Mouse (Mus musculus): ENCODE results near the gene Lss. TPM values are rescaled to one million over a fixed set of nuclear protein-coding genes. Genes with fewer than 3 reads are reported as not detected.

Gene Lss
- polyA plus RNA-seq, 1 experiment from 2014 or later, result 13.0 TPM

GRCm38 (mm10) chr10:76575374-76575773 lies 44.0 kb downstream of the Lss start, which contains the start of gene Ftcd:
Gene Ftcd (plus strand): TSS chr10:76575648.
- Histone ChIP-seq H3K27ac (no peak within 1 kb of the TSS), H3K9me3 (replicated peaks; ENCODE audit: low read length) (no peaks in the 10 kb centered on the region), H3K9ac (ENCODE audit: low read depth, low read length) (no peak within 1 kb of the TSS), H3K4me2 (ENCODE audit: low read length) (no peak within 1 kb of the TSS), H3K4me1 (replicated peaks; ENCODE audit: insufficient read depth, low read length) (no peaks in the 10 kb centered on the region), H3K36me3 (ENCODE audit: insufficient read depth, low read length) (no peaks in the 10 kb centered on the region), H3K27me3 (ENCODE audit: insufficient read depth, low read length) (no peaks in the 10 kb centered on the region), H3K4me3 (replicated peaks; ENCODE audit: low read depth, low read length) (no peak within 1 kb of the TSS)
- ATAC-seq (replicated peaks; ENCODE audit: low FRiP score, low read depth), result 0 out of 2 replicates have a peak, but pooled peaks have one; percentile 47
- DNase-seq (ENCODE audit: low spot score), result no peak
- WGBS, result 71% methylated on average over 3 of the region's 3 CpGs
- no peak for TF ChIP-seq CTCF (IDR thresholded peaks at IDR 0.05; ENCODE audit: low read depth)

GRCm38 (mm10) chr10:76576920-76577319 lies 45.5 kb downstream of the Lss start:
- Histone ChIP-seq H3K27me3 (ENCODE audit: insufficient read depth, low read length) (no peaks in the 10 kb centered on the region), H3K4me1 (replicated peaks; ENCODE audit: insufficient read depth, low read length) (no peaks in the 10 kb centered on the region), H3K9me3 (replicated peaks; ENCODE audit: low read length) (no peaks in the 10 kb centered on the region), H3K4me3 (replicated peaks; ENCODE audit: low read depth, low read length) (no peak overlapping the region), H3K9ac (ENCODE audit: low read depth, low read length) (no peak overlapping the region), H3K27ac (no peak overlapping the region), H3K36me3 (ENCODE audit: insufficient read depth, low read length) (no peaks in the 10 kb centered on the region), H3K4me2 (ENCODE audit: low read length) (no peak overlapping the region)
- WGBS, result 74% methylated on average over 7 of the region's 7 CpGs
- TF ChIP-seq CTCF (IDR thresholded peaks at IDR 0.05; ENCODE audit: low read depth), result no peak
- ATAC-seq (replicated peaks; ENCODE audit: low FRiP score, low read depth) (no peak), DNase-seq (ENCODE audit: low spot score) (no peak)

DNA sequence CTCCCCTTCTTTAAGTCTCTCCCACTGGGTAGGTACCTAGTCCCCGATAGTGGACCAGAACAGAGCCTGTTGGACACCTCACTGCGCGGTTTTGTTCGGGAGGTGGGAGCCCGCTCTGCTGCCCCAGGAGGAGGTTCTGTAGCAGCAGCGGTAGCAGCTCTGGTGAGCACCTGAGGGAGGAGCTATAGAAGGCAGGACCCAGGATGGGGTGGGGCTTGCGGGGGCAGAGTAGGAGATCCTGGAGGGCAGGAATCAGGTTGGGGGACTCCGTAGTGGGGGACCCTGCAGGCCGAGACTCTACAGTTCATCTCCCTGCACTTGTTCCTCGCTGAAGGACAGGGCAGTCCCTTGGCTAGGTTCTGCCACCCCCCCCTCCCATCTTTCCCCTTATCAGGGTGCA lies 52.8 kb downstream of the Lss start:
- no peaks in the 10 kb centered on the region for H3K9me3 ChIP-seq (replicated peaks; ENCODE audit: low read length)
- DNase-seq (ENCODE audit: low spot score) (no peak), ATAC-seq (replicated peaks; ENCODE audit: low FRiP score, low read depth) (0 out of 2 replicates have a peak, but pooled peaks have one; percentile 29)
- H3K4me3 ChIP-seq (replicated peaks; ENCODE audit: low read depth, low read length), result no peak overlapping the region
- no peak overlapping the region for H3K27ac ChIP-seq
- WGBS, result 15% methylated on average over 10 of the region's 10 CpGs
- H3K4me1 ChIP-seq (replicated peaks; ENCODE audit: insufficient read depth, low read length), result no peaks in the 10 kb centered on the region
- peak overlapping the region; percentile 46 for H3K4me2 ChIP-seq (ENCODE audit: low read length)
- 0 out of 2 replicates have a peak overlapping the region, but pooled peaks have one; percentile 23 for H3K9ac ChIP-seq (ENCODE audit: low read depth, low read length)
- no peaks in the 10 kb centered on the region for H3K36me3 ChIP-seq (ENCODE audit: insufficient read depth, low read length)
- no peak for TF ChIP-seq CTCF (IDR thresholded peaks at IDR 0.05; ENCODE audit: low read depth)
- H3K27me3 ChIP-seq (ENCODE audit: insufficient read depth, low read length), result no peaks in the 10 kb centered on the region

- Histone ChIP-seq H3K9me3 (replicated peaks; ENCODE audit: low read length) (no peaks in the 10 kb centered on the region), H3K27me3 (ENCODE audit: insufficient read depth, low read length) (no peaks in the 10 kb centered on the region), H3K4me3 (replicated peaks; ENCODE audit: low read depth, low read length) (no peak overlapping the region), H3K36me3 (ENCODE audit: insufficient read depth, low read length) (no peaks in the 10 kb centered on the region), H3K4me2 (ENCODE audit: low read length) (no peak overlapping the region), H3K4me1 (replicated peaks; ENCODE audit: insufficient read depth, low read length) (no peaks in the 10 kb centered on the region), H3K27ac (no peak overlapping the region), H3K9ac (ENCODE audit: low read depth, low read length) (no peak overlapping the region)
- ATAC-seq (replicated peaks; ENCODE audit: low FRiP score, low read depth) (no peak), DNase-seq (ENCODE audit: low spot score) (no peak)
- WGBS, result 25% methylated on average over 1 of the region's 1 CpGs
- TF ChIP-seq CTCF (IDR thresholded peaks at IDR 0.05; ENCODE audit: low read depth), result no peak
These were observed 54.8 kb downstream of the Lss start for GRCm38 (mm10) chr10:76586190-76586589.

GRCm38 (mm10) chr10:76590197-76590596 lies 58.8 kb downstream of the Lss start:
- ATAC-seq (replicated peaks; ENCODE audit: low FRiP score, low read depth) (no peak), DNase-seq (ENCODE audit: low spot score) (peak; percentile 24)
- Histone ChIP-seq H3K4me2 (ENCODE audit: low read length) (no peak overlapping the region), H3K27me3 (ENCODE audit: insufficient read depth, low read length) (no peaks in the 10 kb centered on the region), H3K36me3 (ENCODE audit: insufficient read depth, low read length) (no peaks in the 10 kb centered on the region), H3K9me3 (replicated peaks; ENCODE audit: low read length) (no peaks in the 10 kb centered on the region), H3K4me1 (replicated peaks; ENCODE audit: insufficient read depth, low read length) (no peaks in the 10 kb centered on the region), H3K27ac (no peak overlapping the region), H3K4me3 (replicated peaks; ENCODE audit: low read depth, low read length) (no peak overlapping the region), H3K9ac (ENCODE audit: low read depth, low read length) (no peak overlapping the region)
- no peak for TF ChIP-seq CTCF (IDR thresholded peaks at IDR 0.05; ENCODE audit: low read depth)
- 39% methylated on average over 11 of the region's 11 CpGs for WGBS

GRCm38 (mm10) chr10:76596338-76596737 lies 65.0 kb downstream of the Lss start:
- ATAC-seq (replicated peaks; ENCODE audit: low FRiP score, low read depth) (no peak), DNase-seq (ENCODE audit: low spot score) (no peak)
- 92% methylated on average over 29 of the region's 31 CpGs for WGBS
- no peaks in the 10 kb centered on the region for H3K9me3 ChIP-seq (replicated peaks; ENCODE audit: low read length)
- no peak for TF ChIP-seq CTCF (IDR thresholded peaks at IDR 0.05; ENCODE audit: low read depth)
- no peak overlapping the region for H3K4me3 ChIP-seq (replicated peaks; ENCODE audit: low read depth, low read length)
- no peak overlapping the region for H3K4me2 ChIP-seq (ENCODE audit: low read length)
- no peak overlapping the region for H3K9ac ChIP-seq (ENCODE audit: low read depth, low read length)
- H3K4me1 ChIP-seq (replicated peaks; ENCODE audit: insufficient read depth, low read length), result no peaks in the 10 kb centered on the region
- no peaks in the 10 kb centered on the region for H3K36me3 ChIP-seq (ENCODE audit: insufficient read depth, low read length)
- no peak overlapping the region for H3K27ac ChIP-seq
- H3K27me3 ChIP-seq (ENCODE audit: insufficient read depth, low read length), result no peaks in the 10 kb centered on the region

DNA sequence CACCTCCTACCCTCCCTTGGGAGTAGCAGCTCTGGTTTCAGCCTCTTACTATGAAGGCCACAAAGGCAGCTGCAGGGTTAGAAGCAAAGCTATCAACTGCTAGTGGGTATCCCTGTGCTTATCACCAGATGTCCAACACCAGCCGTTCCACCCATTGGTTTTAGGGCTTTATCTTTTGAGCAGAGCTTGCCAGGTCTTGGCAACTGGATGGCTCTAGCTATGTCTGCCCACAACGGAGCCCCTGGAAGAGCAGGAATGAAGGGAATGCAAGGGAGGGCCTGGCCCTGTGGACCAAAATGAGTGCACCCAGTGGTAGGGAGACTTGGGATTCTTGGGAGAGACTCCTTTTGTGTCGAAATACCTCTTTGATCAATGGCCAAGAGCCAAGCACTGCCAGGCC lies 71.3 kb downstream of the Lss start:
- DNase-seq (ENCODE audit: low spot score) (no peak), ATAC-seq (replicated peaks; ENCODE audit: low FRiP score, low read depth) (no peak)
- Histone ChIP-seq H3K4me1 (replicated peaks; ENCODE audit: insufficient read depth, low read length) (no peaks in the 10 kb centered on the region), H3K9me3 (replicated peaks; ENCODE audit: low read length) (no peaks in the 10 kb centered on the region), H3K9ac (ENCODE audit: low read depth, low read length) (no peak overlapping the region), H3K27ac (no peak overlapping the region), H3K36me3 (ENCODE audit: insufficient read depth, low read length) (no peaks in the 10 kb centered on the region), H3K4me3 (replicated peaks; ENCODE audit: low read depth, low read length) (no peak overlapping the region), H3K4me2 (ENCODE audit: low read length) (no peak overlapping the region), H3K27me3 (ENCODE audit: insufficient read depth, low read length) (no peaks in the 10 kb centered on the region)
- WGBS, result 72% methylated on average over 3 of the region's 3 CpGs
- TF ChIP-seq CTCF (IDR thresholded peaks at IDR 0.05; ENCODE audit: low read depth), result no peak

Other genes with a start within 250 kb of the Lss start
- 7.6 and 8.2 TPM in 2 replicates for gene Dip2a, start 186.3 kb upstream of the Lss start, polyA plus RNA-seq (2015; fragmentation: Nextera tagmentation; extraction: Ambion mirVana)
- not detected in 2 replicates for gene AC141477.1, start 91.1 kb upstream of the Lss start, polyA plus RNA-seq (2015; fragmentation: Nextera tagmentation; extraction: Ambion mirVana)
- 7.9 and 8.2 TPM in 2 replicates for gene Pcnt, start 88.8 kb upstream of the Lss start, polyA plus RNA-seq (2015; fragmentation: Nextera tagmentation; extraction: Ambion mirVana)
- not detected in 2 replicates for gene 2610028H24Rik, start 82.5 kb upstream of the Lss start, polyA plus RNA-seq (2015; fragmentation: Nextera tagmentation; extraction: Ambion mirVana)
- gene Mcm3ap, start 62.7 kb upstream of the Lss start, polyA plus RNA-seq (2015; fragmentation: Nextera tagmentation; extraction: Ambion mirVana), result 41.6 and 45.9 TPM in 2 replicates
- 5.4 and 5.9 TPM in 2 replicates for gene Ybey, start 62.5 kb upstream of the Lss start, polyA plus RNA-seq (2015; fragmentation: Nextera tagmentation; extraction: Ambion mirVana)
- not detected in 2 replicates for gene Spatc1l, start 30.7 kb downstream of the Lss start, polyA plus RNA-seq (2015; fragmentation: Nextera tagmentation; extraction: Ambion mirVana)
- 0.20 and 0.38 TPM in 2 replicates for gene Ftcd, start 44.1 kb downstream of the Lss start, polyA plus RNA-seq (2015; fragmentation: Nextera tagmentation; extraction: Ambion mirVana)
- 63.9 and 64.2 TPM in 2 replicates for gene Col6a2, start 92.0 kb downstream of the Lss start, polyA plus RNA-seq (2015; fragmentation: Nextera tagmentation; extraction: Ambion mirVana)
- gene Col6a1, start 194.6 kb downstream of the Lss start, polyA plus RNA-seq (2015; fragmentation: Nextera tagmentation; extraction: Ambion mirVana), result 80.9 and 81.3 TPM in 2 replicates

Data from kidney, postnatal 0 days (tissue).